Mouse (Mus musculus) kidney, postnatal 0 days (tissue): ENCODE measurements around the gene Cdk5r2. TPM values are rescaled to one million over a fixed set of nuclear protein-coding genes. Genes with fewer than 3 reads are reported as not detected.

ENCODE experiments used
- ATAC-seq: fragments of 200-750 bp; cut with Nextera tagmentation; replicated peaks from 2 replicates; pipeline ENCODE4 v1.8.0; 2017; ENCODE audit warnings: low read depth, moderate number of reproducible peaks, moderate TSS enrichment, moderate library complexity; ENCODE audit not compliant: low FRiP score
- DNase-seq: peaks from one replicate; pipeline ENCODE4 v3.0.0-alpha.2; 2016; ENCODE audit warnings: low spot score
- H3K27ac ChIP-seq: fragments of 300-500 bp; sonication (generic); 2 replicates; pipeline ENCODE4 v1.5.1; 2014; ENCODE audit warnings: mild to moderate bottlenecking
- H3K27me3 ChIP-seq: fragments of 300-500 bp; sonication (generic); 2 replicates; pipeline ENCODE4 v1.6.1; 2014; ENCODE audit warnings: low read length, mixed read lengths; ENCODE audit not compliant: insufficient read depth
- H3K36me3 ChIP-seq: fragments of 300-500 bp; sonication (generic); 2 replicates; pipeline ENCODE4 v1.6.1; 2014; ENCODE audit warnings: low read length, mixed read lengths; ENCODE audit not compliant: insufficient read depth
- H3K4me1 ChIP-seq: fragments of 300-500 bp; sonication (generic); replicated peaks from 2 replicates; pipeline ENCODE4 v1.6.1; 2014; ENCODE audit warnings: antibody characterized with exemption, low read length, mixed read lengths; ENCODE audit not compliant: insufficient read depth
- H3K4me2 ChIP-seq: fragments of 300-500 bp; sonication (generic); 2 replicates; pipeline ENCODE4 v1.6.1; 2014; ENCODE audit warnings: mild to moderate bottlenecking, low read length, moderate library complexity, mixed read lengths
- H3K4me3 ChIP-seq: fragments of 300-500 bp; sonication (generic); replicated peaks from 2 replicates; pipeline ENCODE4 v1.5.1; 2014; ENCODE audit warnings: low read depth, low read length
- H3K9ac ChIP-seq: fragments of 300-500 bp; sonication (generic); 2 replicates; pipeline ENCODE4 v1.6.1; 2014; ENCODE audit warnings: low read depth, low read length
- H3K9me3 ChIP-seq: fragments of 300-500 bp; sonication (generic); replicated peaks from 2 replicates; pipeline ENCODE4 v1.6.1; 2016; ENCODE audit warnings: low read length, inconsistent platforms, mixed read lengths
- CTCF ChIP-seq: IDR thresholded peaks from 2 replicates; pipeline ENCODE4 v1.5.1; 2016; ENCODE audit warnings: antibody characterized with exemption, low read depth, mild to moderate bottlenecking, moderate library complexity
- WGBS: fragments of 180-500 bp; shearing (Covaris S2); extraction: QIAGEN DNeasy Blood & Tissue Kit; methylation state at CpG from one replicate; pipeline ENCODE4 v1.1.7; 2014; 5-methylcytosine and 5-hydroxymethylcytosine counted together
- polyA plus RNA-seq: library from polyadenylated mRNA; unstranded; fragments of >200 nt; fragmentation: Nextera tagmentation; extraction: Ambion mirVana; gene quantifications from 2 replicates; pipeline ENCODE4 v1.2.1, GENCODE M21; 2015

Gene Cdk5r2
- polyA plus RNA-seq, 1 experiment from 2014 or later = not detected

- Histone ChIP-seq H3K9me3 (no peaks in the 10 kb centered on the region), H3K9ac (no peak overlapping the region), H3K4me2 (no peak overlapping the region), H3K4me1 (peaks cover 4% of the 10 kb centered on the region; the same call in 1 of the 2 replicates), H3K27ac (no peak overlapping the region), H3K36me3 (no peaks in the 10 kb centered on the region), H3K4me3 (no peak overlapping the region), H3K27me3 (peaks cover 22% of the 10 kb centered on the region)
- ATAC-seq (no peak), DNase-seq (no peak)
- 60% methylated on average over 3 of the region's 3 CpGs for WGBS
- no peak for TF ChIP-seq CTCF
Observed at GRCm38 (mm10) chr1:74877199-74877598, 22.5 kb downstream of the Cdk5r2 start.

GRCm38 (mm10) chr1:74880785-74881360, 26.1 kb downstream of the Cdk5r2 start:
- Histone ChIP-seq H3K36me3 (no peaks in the 10 kb centered on the region), H3K9me3 (no peaks in the 10 kb centered on the region), H3K9ac (no peak overlapping the region), H3K27ac (no peak overlapping the region), H3K4me3 (no peak overlapping the region), H3K27me3 (peaks cover 58% of the 10 kb centered on the region), H3K4me2 (no peak overlapping the region), H3K4me1 (peaks cover 5% of the 10 kb centered on the region; the same call in 1 of the 2 replicates)
- ATAC-seq = no peak
- 2% methylated on average over 18 of the region's 18 CpGs for WGBS
- TF ChIP-seq CTCF = peak; percentile 95
- peak; percentile 82 for DNase-seq

GRCm38 (mm10) chr1:74882055-74882734, 27.5 kb downstream of the Cdk5r2 start:
- Histone ChIP-seq H3K27ac (no peak overlapping the region), H3K36me3 (no peaks in the 10 kb centered on the region), H3K4me3 (peak overlapping the region; percentile 26), H3K9me3 (no peaks in the 10 kb centered on the region), H3K4me1 (peaks cover 5% of the 10 kb centered on the region; the same call in 1 of the 2 replicates), H3K27me3 (peaks cover 69% of the 10 kb centered on the region), H3K4me2 (peak overlapping the region; percentile 57), H3K9ac (no peak overlapping the region)
- no peak for DNase-seq
- no peak for ATAC-seq
- WGBS = under 1% methylated on average over 74 of the region's 74 CpGs
- no peak for TF ChIP-seq CTCF

- Histone ChIP-seq H3K27ac (no peak overlapping the region), H3K9me3 (no peaks in the 10 kb centered on the region), H3K4me1 (peaks cover 5% of the 10 kb centered on the region; the same call in 1 of the 2 replicates), H3K4me2 (peak overlapping the region; percentile 57; the same call in 1 of the 2 replicates), H3K4me3 (peak overlapping the region; percentile 26; the same call in 1 of the 2 replicates), H3K36me3 (no peaks in the 10 kb centered on the region), H3K27me3 (peaks cover 70% of the 10 kb centered on the region), H3K9ac (no peak overlapping the region)
- no peak for DNase-seq
- no peak for ATAC-seq
- 8% methylated on average over 8 of the region's 8 CpGs for WGBS
- no peak for TF ChIP-seq CTCF
Observed at GRCm38 (mm10) chr1:74882828-74883227, 28.1 kb downstream of the Cdk5r2 start.

- TF ChIP-seq CTCF = no peak
- H3K4me3 ChIP-seq = no peak overlapping the region
- no peak for DNase-seq
- no peak for ATAC-seq
- peaks cover 5% of the 10 kb centered on the region; the same call in 1 of the 2 replicates for H3K4me1 ChIP-seq
- no peak overlapping the region for H3K27ac ChIP-seq
- H3K36me3 ChIP-seq = no peaks in the 10 kb centered on the region
- WGBS = 12% methylated on average over 5 of the region's 5 CpGs
- H3K27me3 ChIP-seq = peaks cover 70% of the 10 kb centered on the region
- no peak overlapping the region for H3K4me2 ChIP-seq
- no peaks in the 10 kb centered on the region for H3K9me3 ChIP-seq
- no peak overlapping the region for H3K9ac ChIP-seq
Observed at GRCm38 (mm10) chr1:74883441-74883840, 28.7 kb downstream of the Cdk5r2 start.

- WGBS = 1% methylated on average over 57 of the region's 57 CpGs
- Histone ChIP-seq H3K9ac (no peak overlapping the region), H3K27ac (no peak overlapping the region), H3K9me3 (no peaks in the 10 kb centered on the region), H3K36me3 (no peaks in the 10 kb centered on the region), H3K27me3 (peaks cover 71% of the 10 kb centered on the region), H3K4me1 (peaks cover 5% of the 10 kb centered on the region; the same call in 1 of the 2 replicates), H3K4me2 (peak overlapping the region; percentile 53), H3K4me3 (peak overlapping the region; percentile 26)
- ATAC-seq (no peak), DNase-seq (no peak)
- no peak for TF ChIP-seq CTCF
Observed at GRCm38 (mm10) chr1:74884196-74885141, 29.7 kb downstream of the Cdk5r2 start.
